Mouse (Mus musculus) embryonic facial prominence, embryonic 15.5 days (tissue): ENCODE measurements around the gene Rnase11. TPM values are rescaled to one million over a fixed set of nuclear protein-coding genes. Genes with fewer than 3 reads are reported as not detected.

ENCODE experiments used
- ATAC-seq: fragments of 200-750 bp; cut with Nextera tagmentation; 2 replicates; pipeline ENCODE4 v1.8.0; 2017; ENCODE audit warnings: low read depth, moderate TSS enrichment; ENCODE audit not compliant: insufficient number of reproducible peaks, low FRiP score, low TSS enrichment
- H3K27ac ChIP-seq: fragments of 300-500 bp; sonication (generic); replicated peaks from 2 replicates; pipeline ENCODE4 v1.5.1; 2015; ENCODE audit warnings: mild to moderate bottlenecking, inconsistent platforms
- H3K27me3 ChIP-seq: fragments of 300-500 bp; sonication (generic); 2 replicates; pipeline ENCODE4 v1.6.1; 2015; ENCODE audit warnings: inconsistent platforms
- H3K36me3 ChIP-seq: fragments of 300-500 bp; sonication (generic); 2 replicates; pipeline ENCODE4 v1.6.1; 2015; ENCODE audit warnings: mild to moderate bottlenecking, inconsistent platforms
- H3K4me1 ChIP-seq: fragments of 300-500 bp; sonication (generic); 2 replicates; pipeline ENCODE4 v1.6.1; 2015; ENCODE audit warnings: inconsistent platforms
- H3K4me2 ChIP-seq: fragments of 300-500 bp; sonication (generic); replicated peaks from 2 replicates; pipeline ENCODE4 v1.6.1; 2015; ENCODE audit warnings: mild to moderate bottlenecking, inconsistent platforms
- H3K4me3 ChIP-seq: fragments of 300-500 bp; sonication (generic); replicated peaks from 2 replicates; pipeline ENCODE4 v1.5.1; 2015; ENCODE audit warnings: mild to moderate bottlenecking, inconsistent platforms
- H3K9ac ChIP-seq: fragments of 300-500 bp; sonication (generic); 2 replicates; pipeline ENCODE4 v1.6.1; 2015; ENCODE audit warnings: inconsistent platforms
- H3K9me3 ChIP-seq: fragments of 300-500 bp; sonication (generic); replicated peaks from 2 replicates; pipeline ENCODE4 v1.6.1; 2016; ENCODE audit warnings: inconsistent platforms
- WGBS: fragments of 180-500 bp; shearing (Covaris S2); methylation state at CpG from one replicate; pipeline ENCODE4 v1.1.7; 2015; 5-methylcytosine and 5-hydroxymethylcytosine counted together
- polyA plus RNA-seq: library from polyadenylated mRNA; unstranded; fragments of >200 nt; fragmentation: Nextera tagmentation; extraction: Ambion mirVana; gene quantifications from 2 replicates; pipeline ENCODE4 v1.2.1, GENCODE M21; 2015

Gene Rnase11
- polyA plus RNA-seq, 1 experiment from 2014 or later, result not detected

- Histone ChIP-seq H3K4me1 (no peaks in the 10 kb centered on the region), H3K27me3 (no peaks in the 10 kb centered on the region), H3K4me2 (no peak within 1 kb of the TSS), H3K36me3 (no peaks in the 10 kb centered on the region), H3K9me3 (no peaks in the 10 kb centered on the region), H3K9ac (no peak within 1 kb of the TSS), H3K4me3 (no peak within 1 kb of the TSS), H3K27ac (no peak within 1 kb of the TSS)
- no peak for ATAC-seq
- 87% methylated on average over 3 of the region's 3 CpGs for WGBS
Measured at GRCm38 (mm10) chr14:51074335-51074734, 24.4 kb upstream of the Rnase11 start, which contains the start of gene Olfr750. TSS of gene Olfr750 (minus strand) at chr14:51074435.

GRCm38 (mm10) chr14:51069617-51070016 lies 19.7 kb upstream of the Rnase11 start:
- Histone ChIP-seq H3K27me3 (no peaks in the 10 kb centered on the region), H3K4me1 (peaks cover 6% of the 10 kb centered on the region), H3K4me3 (no peak overlapping the region), H3K4me2 (no peak overlapping the region), H3K9ac (no peak overlapping the region), H3K9me3 (no peaks in the 10 kb centered on the region), H3K36me3 (no peaks in the 10 kb centered on the region), H3K27ac (no peak overlapping the region)
- WGBS, result 90% methylated on average over 2 of the region's 2 CpGs
- ATAC-seq, result no peak

DNA sequence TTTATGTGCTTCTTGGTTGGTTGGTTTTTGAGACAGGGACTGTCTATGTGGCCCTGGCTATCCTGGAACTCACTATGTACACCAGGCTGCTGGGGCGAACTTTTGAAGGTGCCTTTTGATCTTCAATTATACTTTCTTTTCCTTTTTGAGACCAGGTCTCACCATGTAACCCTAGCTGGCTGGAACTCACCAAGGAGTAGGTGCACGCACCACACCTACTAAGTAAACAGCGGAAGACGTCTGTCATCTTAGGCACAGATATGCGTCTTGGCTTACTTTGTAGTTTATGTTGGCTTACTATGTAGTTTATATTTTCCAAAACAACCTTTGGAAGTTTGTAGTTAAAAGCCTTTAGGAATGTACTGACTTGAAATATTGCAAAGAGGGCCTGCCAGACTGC lies 19.0 kb upstream of the Rnase11 start:
- Histone ChIP-seq H3K27ac (no peak overlapping the region), H3K27me3 (no peaks in the 10 kb centered on the region), H3K36me3 (no peaks in the 10 kb centered on the region), H3K4me1 (peaks cover 6% of the 10 kb centered on the region), H3K4me3 (no peak overlapping the region), H3K4me2 (no peak overlapping the region), H3K9ac (no peak overlapping the region), H3K9me3 (no peaks in the 10 kb centered on the region)
- no peak for ATAC-seq
- 77% methylated on average over 5 of the region's 5 CpGs for WGBS

DNA sequence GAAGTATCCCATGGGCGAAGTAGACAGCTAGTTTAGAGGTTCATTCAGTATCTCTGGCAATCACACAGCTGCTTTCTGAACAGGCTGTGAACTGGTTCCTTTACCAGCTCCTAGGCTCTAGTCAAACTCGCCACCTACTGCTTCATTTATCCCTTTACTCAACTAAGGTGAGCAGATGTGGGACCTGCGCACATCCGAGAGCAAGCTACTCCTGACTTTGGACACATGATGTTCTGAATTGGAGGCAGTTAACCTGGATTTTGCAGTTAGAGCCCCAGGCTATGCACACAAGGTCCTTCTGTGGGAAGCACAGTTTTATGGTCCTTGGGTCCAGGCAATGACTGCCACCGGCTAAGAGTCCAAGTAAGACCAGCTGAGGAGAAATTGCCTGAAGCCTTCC lies 10.8 kb upstream of the Rnase11 start:
- ATAC-seq, result no peak
- Histone ChIP-seq H3K9me3 (no peaks in the 10 kb centered on the region), H3K4me1 (0 out of 2 replicates have a peak, but pooled peaks cover 4% of the 10 kb centered on the region), H3K9ac (no peak overlapping the region), H3K36me3 (no peaks in the 10 kb centered on the region), H3K27me3 (no peaks in the 10 kb centered on the region), H3K27ac (no peak overlapping the region), H3K4me2 (no peak overlapping the region), H3K4me3 (no peak overlapping the region)
- 87% methylated on average over 5 of the region's 5 CpGs for WGBS

DNA sequence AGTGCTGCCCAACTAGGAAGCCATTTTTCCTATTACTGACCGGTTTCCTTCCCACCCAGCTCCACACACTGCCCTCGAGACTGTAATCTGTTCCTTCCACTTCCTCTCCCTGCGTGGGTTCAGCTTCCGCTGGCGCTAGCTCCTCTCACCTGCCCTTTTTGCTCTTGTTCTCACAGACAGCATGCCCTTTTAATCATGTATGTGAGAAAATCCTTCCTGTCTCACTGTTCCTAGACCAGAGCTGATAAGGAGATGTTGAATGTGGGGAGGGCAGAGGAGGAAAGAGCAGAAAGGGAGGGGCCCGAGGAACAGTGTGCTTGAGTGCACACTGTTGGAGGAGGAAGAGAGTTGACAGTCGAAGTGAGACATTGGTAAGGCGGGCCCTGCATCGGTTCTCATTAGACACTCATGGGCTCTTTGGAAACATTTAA lies 7.5 kb upstream of the Rnase11 start, which contains the start of gene Rnase12:
Gene Rnase12, minus strand, starts transcription at position 261 of the 431 bp plus-strand sequence.
- 56% methylated on average over 9 of the region's 9 CpGs for WGBS
- Histone ChIP-seq H3K9ac (no peak within 1 kb of the TSS), H3K4me2 (no peak within 1 kb of the TSS), H3K9me3 (no peaks in the 10 kb centered on the region), H3K27ac (no peak within 1 kb of the TSS), H3K27me3 (no peaks in the 10 kb centered on the region), H3K4me3 (no peak within 1 kb of the TSS), H3K4me1 (no peaks in the 10 kb centered on the region), H3K36me3 (no peaks in the 10 kb centered on the region)
- ATAC-seq, result no peak

GRCm38 (mm10) chr14:51054243-51055237 lies 4.6 kb upstream of the Rnase11 start:
- Histone ChIP-seq H3K36me3 (no peaks in the 10 kb centered on the region), H3K4me3 (no peak overlapping the region), H3K27me3 (no peaks in the 10 kb centered on the region), H3K4me2 (no peak overlapping the region), H3K9ac (no peak overlapping the region), H3K27ac (no peak overlapping the region), H3K4me1 (no peaks in the 10 kb centered on the region), H3K9me3 (no peaks in the 10 kb centered on the region)
- ATAC-seq, result no peak
- WGBS, result 47% methylated on average over 13 of the region's 13 CpGs

GRCm38 (mm10) chr14:51053176-51053575 lies 3.2 kb upstream of the Rnase11 start:
- Histone ChIP-seq H3K9me3 (no peaks in the 10 kb centered on the region), H3K4me2 (no peak overlapping the region), H3K9ac (no peak overlapping the region), H3K36me3 (no peaks in the 10 kb centered on the region), H3K27ac (no peak overlapping the region), H3K4me3 (no peak overlapping the region), H3K27me3 (no peaks in the 10 kb centered on the region), H3K4me1 (no peaks in the 10 kb centered on the region)
- 61% methylated on average over 5 of the region's 5 CpGs for WGBS
- no peak for ATAC-seq

GRCm38 (mm10) chr14:51051941-51052340 lies 2.0 kb upstream of the Rnase11 start:
- no peak for ATAC-seq
- Histone ChIP-seq H3K4me2 (no peak overlapping the region), H3K27me3 (no peaks in the 10 kb centered on the region), H3K9me3 (no peaks in the 10 kb centered on the region), H3K27ac (no peak overlapping the region), H3K36me3 (no peaks in the 10 kb centered on the region), H3K4me1 (no peaks in the 10 kb centered on the region), H3K9ac (no peak overlapping the region), H3K4me3 (no peak overlapping the region)
- 47% methylated on average over 5 of the region's 5 CpGs for WGBS

DNA sequence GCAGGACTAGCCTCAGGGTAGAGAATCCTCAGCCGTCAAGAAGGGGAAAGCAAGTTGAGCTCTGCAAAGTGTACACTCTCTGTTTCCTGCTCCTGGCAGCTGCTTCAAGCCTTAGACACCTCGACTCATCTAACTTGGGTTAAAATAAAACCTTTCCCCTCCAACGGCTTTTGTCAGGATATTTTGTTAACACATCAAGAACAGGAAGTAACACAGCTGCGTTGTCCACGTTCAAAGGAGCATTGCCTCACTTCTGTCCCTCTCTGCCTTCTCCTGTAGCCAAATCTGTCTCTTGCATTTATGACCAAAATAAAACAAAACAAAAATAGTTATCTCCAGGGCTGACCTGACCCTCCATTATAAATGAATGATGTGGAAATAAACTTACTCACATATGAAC lies 2.1 kb downstream of the Rnase11 start:
- H3K4me2 ChIP-seq, result no peak overlapping the region
- H3K4me3 ChIP-seq, result no peak overlapping the region

GRCm38 (mm10) chr14:51041769-51042168 lies 8.2 kb downstream of the Rnase11 start, which contains the start of gene Rnase9:
TSS of gene Rnase9 (minus strand) at chr14:51041869.
- H3K4me1 ChIP-seq, result no peaks in the 10 kb centered on the region

More for the DNA sequence above, 2.1 kb downstream of the Rnase11 start:
- H3K27me3 ChIP-seq, result no peaks in the 10 kb centered on the region
- no peaks in the 10 kb centered on the region for H3K9me3 ChIP-seq
- ATAC-seq, result no peak
- no peaks in the 10 kb centered on the region for H3K4me1 ChIP-seq
- H3K27ac ChIP-seq, result no peak overlapping the region
- H3K36me3 ChIP-seq, result no peaks in the 10 kb centered on the region
- no peak overlapping the region for H3K9ac ChIP-seq
- WGBS, result 27% methylated on average over 5 of the region's 5 CpGs

DNA sequence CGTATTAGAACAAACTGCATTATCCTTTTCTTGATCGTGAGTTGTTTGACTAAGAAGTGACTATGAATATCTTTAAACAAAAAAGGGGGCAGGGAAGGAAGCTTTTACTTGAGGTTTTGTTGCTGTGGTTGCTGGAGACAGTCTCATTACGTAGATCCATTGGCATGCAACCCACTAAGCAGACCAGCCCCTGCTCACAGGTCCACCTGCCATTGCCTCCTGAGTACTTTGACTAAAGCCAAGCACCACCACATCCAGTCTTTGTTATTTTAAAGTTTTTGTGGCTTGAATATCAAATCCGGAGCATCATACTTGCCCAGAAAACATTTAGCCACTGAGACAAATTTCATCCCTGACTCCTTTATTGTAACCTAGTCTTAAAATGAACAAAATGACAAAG lies 13.7 kb downstream of the Rnase11 start:
- no peak overlapping the region for H3K9ac ChIP-seq
- no peak overlapping the region for H3K27ac ChIP-seq
- no peaks in the 10 kb centered on the region for H3K27me3 ChIP-seq
- 77% methylated on average over 4 of the region's 4 CpGs for WGBS
- ATAC-seq, result no peak
- no peak overlapping the region for H3K4me2 ChIP-seq
- H3K9me3 ChIP-seq, result no peaks in the 10 kb centered on the region
- no peaks in the 10 kb centered on the region for H3K36me3 ChIP-seq
- H3K4me3 ChIP-seq, result no peak overlapping the region
- H3K4me1 ChIP-seq, result no peaks in the 10 kb centered on the region

More at GRCm38 (mm10) chr14:51041769-51042168, 8.2 kb downstream of the Rnase11 start, which contains the start of gene Rnase9:
- WGBS, result 74% methylated on average over 6 of the region's 6 CpGs
- Histone ChIP-seq H3K9ac (no peak within 1 kb of the TSS), H3K27ac (no peak within 1 kb of the TSS), H3K4me2 (no peak within 1 kb of the TSS), H3K36me3 (no peaks in the 10 kb centered on the region), H3K27me3 (no peaks in the 10 kb centered on the region), H3K9me3 (no peaks in the 10 kb centered on the region), H3K4me3 (no peak within 1 kb of the TSS)
- no peak for ATAC-seq
